13 mouse cellular contexts compared by ENCODE assay signal in genomic region chr13:60453821-60454483, GRCm38 (mm10).
A peak's percentile ranks its signal among the peaks of the same experiment; 100 is the strongest.
DNase-seq lines count a peak whose midpoint lies in the region; ATAC-seq lines count a peak whose summit lies in the region.
"Had no signal": no experiment of that assay in that cellular context is flagged by ENCODE, and none has a peak within 500 bp of the region (broad histone marks: within the 10 kb centered on the region; RNA-seq: fewer than 3 reads in every experiment).

No protein-coding gene starts in this region.

- H3K4me3 ChIP-seq in heart, embryonic 10.5 days = no peak overlapping the region
- no peak overlapping the region for H3K4me3 ChIP-seq in limb, embryonic 15.5 days
- H3K4me3 ChIP-seq in hindbrain, embryonic 13.5 days = no peak overlapping the region
- H3K4me3 ChIP-seq: midbrain, embryonic 15.5 days; neural tube, embryonic 13.5 days had no signal

- peak overlapping the region; percentile 69 for H3K27ac ChIP-seq in heart, embryonic 10.5 days
- peak overlapping the region; percentile 89 for H3K27ac ChIP-seq in limb, embryonic 15.5 days
- no peak overlapping the region for H3K27ac ChIP-seq in hindbrain, embryonic 13.5 days
- H3K27ac ChIP-seq: midbrain, embryonic 15.5 days; neural tube, embryonic 13.5 days had no signal

- DNase-seq in heart, embryonic 10.5 days (ENCODE audit: low spot score) = no peak
- DNase-seq in heart, postnatal 14 days = no peak
- DNase-seq in 3134 (ENCODE audit: extremely low read depth, insufficient read length, low spot score) = peak; percentile 75
- DNase-seq in left cerebral cortex, postnatal 25 days (ENCODE audit: low spot score in 2 of 2) = no peak
- DNase-seq in gastrocnemius, postnatal 25 days = no peak
- DNase-seq: cerebellum, adult 11 months; kidney, postnatal 36 days; thymus, postnatal 36 days had no signal

- no peak overlapping the region for H3K9ac ChIP-seq in limb, embryonic 15.5 days
- no peak overlapping the region for H3K9ac ChIP-seq in hindbrain, embryonic 13.5 days
- H3K9ac ChIP-seq: midbrain, embryonic 15.5 days; neural tube, embryonic 13.5 days had no signal

- H3K9me3 ChIP-seq in heart, embryonic 10.5 days = no peaks in the 10 kb centered on the region
- no peaks in the 10 kb centered on the region for H3K9me3 ChIP-seq in limb, embryonic 15.5 days
- H3K9me3 ChIP-seq in hindbrain, embryonic 13.5 days = no peaks in the 10 kb centered on the region
- H3K9me3 ChIP-seq: midbrain, embryonic 15.5 days; neural tube, embryonic 13.5 days had no signal

- H3K4me1 ChIP-seq in heart, embryonic 10.5 days = peaks cover 13% of the 10 kb centered on the region
- H3K4me1 ChIP-seq in limb, embryonic 15.5 days = peaks cover 31% of the 10 kb centered on the region
- 0 out of 2 replicates have a peak, but pooled peaks cover 8% of the 10 kb centered on the region for H3K4me1 ChIP-seq in hindbrain, embryonic 13.5 days (replicated peaks)

- no peaks in the 10 kb centered on the region for H3K27me3 ChIP-seq in heart, embryonic 10.5 days (ENCODE audit: insufficient read depth, poor library complexity, severe bottlenecking)
- H3K27me3 ChIP-seq in limb, embryonic 15.5 days = no peaks in the 10 kb centered on the region
- no peaks in the 10 kb centered on the region for H3K27me3 ChIP-seq in hindbrain, embryonic 13.5 days
- H3K27me3 ChIP-seq: midbrain, embryonic 15.5 days; neural tube, embryonic 13.5 days had no signal

- 78% methylated on average over 9 of the region's 9 CpGs for WGBS in heart, embryonic 10.5 days
- whole genome bisulfite sequencing in limb, embryonic 15.5 days = 73% methylated on average over 9 of the region's 9 CpGs
- WGBS in hindbrain, embryonic 13.5 days = 94% methylated on average over 9 of the region's 9 CpGs

- H3K4me2 ChIP-seq in limb, embryonic 15.5 days = no peak overlapping the region
- no peak overlapping the region for H3K4me2 ChIP-seq in hindbrain, embryonic 13.5 days
- H3K4me2 ChIP-seq: midbrain, embryonic 15.5 days; neural tube, embryonic 13.5 days had no signal

- intact Hi-C loops in heart, postnatal 14 days (cut with DNase I) = no loop called here
- intact Hi-C loops in left cerebral cortex, postnatal 25 days (cut with DNase I) = no loop called here

- no peaks in the 10 kb centered on the region for H3K36me3 ChIP-seq in heart, embryonic 10.5 days
- no peaks in the 10 kb centered on the region for H3K36me3 ChIP-seq in limb, embryonic 15.5 days
- no peaks in the 10 kb centered on the region for H3K36me3 ChIP-seq in hindbrain, embryonic 13.5 days
- H3K36me3 ChIP-seq: midbrain, embryonic 15.5 days; neural tube, embryonic 13.5 days had no signal

- peak; percentile 53 for ATAC-seq in common myeloid progenitor, adult 5-6 weeks (replicated peaks; ENCODE audit: low read depth, poor library complexity, severe bottlenecking)
- no peak for ATAC-seq in limb, embryonic 15.5 days (ENCODE audit: insufficient number of reproducible peaks, low FRiP score, low TSS enrichment, low read depth)
- no peak for ATAC-seq in hindbrain, embryonic 13.5 days (ENCODE audit: low FRiP score)
- ATAC-seq: midbrain, embryonic 15.5 days had no signal
